Mouse (Mus musculus) intestine, embryonic 14.5 days (tissue): ENCODE data around the gene Lcn10. TPM values are rescaled to one million over a fixed set of nuclear protein-coding genes. Genes with fewer than 3 reads are reported as not detected.

ENCODE experiments used
- ATAC-seq: fragments of 200-750 bp; cut with Nextera tagmentation; replicated peaks from 2 replicates; pipeline ENCODE4 v1.8.0; 2017; ENCODE audit warnings: low read depth, moderate number of reproducible peaks, moderate TSS enrichment, moderate library complexity; ENCODE audit not compliant: low FRiP score, low TSS enrichment
- DNase-seq: peaks from one replicate; pipeline ENCODE4 v3.0.0-alpha.2; 2018; ENCODE audit warnings: low spot score
- H3K27ac ChIP-seq: fragments of 300-500 bp; sonication (generic); 2 replicates; pipeline ENCODE4 v1.5.1; 2014; ENCODE audit warnings: low read depth, mild to moderate bottlenecking, control low read depth
- H3K27me3 ChIP-seq: fragments of 300-500 bp; sonication (generic); replicated peaks from 2 replicates; pipeline ENCODE4 v1.6.1; 2014; ENCODE audit warnings: low read length, control low read depth; ENCODE audit not compliant: control insufficient read depth, insufficient read depth
- H3K36me3 ChIP-seq: fragments of 300-500 bp; sonication (generic); 2 replicates; pipeline ENCODE4 v1.6.1; 2014; ENCODE audit warnings: low read length, control low read depth; ENCODE audit not compliant: control insufficient read depth, insufficient read depth
- H3K4me1 ChIP-seq: fragments of 300-500 bp; sonication (generic); replicated peaks from 2 replicates; pipeline ENCODE4 v1.6.1; 2014; ENCODE audit warnings: low read length, control low read depth, mixed read lengths; ENCODE audit not compliant: control insufficient read depth, insufficient read depth
- H3K4me2 ChIP-seq: fragments of 300-500 bp; sonication (generic); 2 replicates; pipeline ENCODE4 v1.6.1; 2014; ENCODE audit warnings: low read length
- H3K4me3 ChIP-seq: fragments of 300-500 bp; sonication (generic); 2 replicates; pipeline ENCODE4 v1.5.1; 2014; ENCODE audit warnings: low read depth, low read length, control low read depth, mixed read lengths
- H3K9ac ChIP-seq: fragments of 300-500 bp; sonication (generic); 2 replicates; pipeline ENCODE4 v1.6.1; 2014; ENCODE audit warnings: mild to moderate bottlenecking, low read length
- H3K9me3 ChIP-seq: fragments of 300-500 bp; sonication (generic); 2 replicates; pipeline ENCODE4 v1.6.1; 2016; ENCODE audit warnings: low read length, control low read depth; ENCODE audit not compliant: control insufficient read depth
- WGBS: fragments of 180-500 bp; shearing (Covaris S2); extraction: QIAGEN DNeasy Blood & Tissue Kit; methylation state at CpG from one replicate; pipeline ENCODE4 v1.1.7; 2014; 5-methylcytosine and 5-hydroxymethylcytosine counted together
- polyA plus RNA-seq: library from polyadenylated mRNA; unstranded; fragments of >200 nt; fragmentation: Nextera tagmentation; extraction: Ambion mirVana; gene quantifications from 2 replicates; pipeline ENCODE4 v1.2.1, GENCODE M21; 2014

The Lcn10 gene
- not detected in 2 replicates for polyA plus RNA-seq

GRCm38 (mm10) chr2:25682426-25682825, at the start of gene Lcn10:
Lcn10 (plus strand) TSS chr2:25682726.
- Histone ChIP-seq H3K4me2 (no peak within 1 kb of the TSS), H3K27ac (no peak within 1 kb of the TSS), H3K27me3 (no peaks in the 10 kb centered on the region), H3K9me3 (no peaks in the 10 kb centered on the region), H3K9ac (no peak within 1 kb of the TSS), H3K36me3 (no peaks in the 10 kb centered on the region), H3K4me3 (no peak within 1 kb of the TSS), H3K4me1 (no peaks in the 10 kb centered on the region)
- ATAC-seq (no peak), DNase-seq (no peak)
- 65% methylated on average over 2 of the region's 2 CpGs for WGBS

DNA sequence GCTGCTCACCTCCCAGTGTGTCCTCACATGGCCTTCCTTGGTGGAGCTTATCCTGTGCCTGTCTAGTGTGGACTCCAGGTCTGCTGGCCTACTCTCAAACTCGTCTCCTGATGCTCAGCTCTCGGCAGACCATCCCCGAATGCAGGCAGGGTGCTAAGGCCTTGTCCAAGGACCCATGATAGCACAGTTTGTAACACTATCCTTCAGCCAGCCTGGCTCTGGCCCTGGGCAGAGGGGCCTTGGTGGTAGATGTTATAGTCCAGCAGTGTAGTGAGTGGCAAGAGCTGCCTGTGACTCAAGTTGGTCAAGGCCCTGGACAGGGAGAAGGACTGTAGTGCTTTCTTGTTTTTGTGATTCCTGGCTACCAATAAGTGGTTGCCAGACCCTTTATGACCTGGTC, 48.9 kb upstream of the Lcn10 start:
- WGBS, result 85% methylated on average over 3 of the region's 3 CpGs
- DNase-seq, result no peak

GRCm38 (mm10) chr2:25634046-25634445, 48.5 kb upstream of the Lcn10 start:
- Histone ChIP-seq H3K4me2 (no peak overlapping the region), H3K27ac (no peak overlapping the region), H3K9me3 (no peaks in the 10 kb centered on the region), H3K36me3 (no peaks in the 10 kb centered on the region), H3K27me3 (no peaks in the 10 kb centered on the region), H3K9ac (no peak overlapping the region), H3K4me3 (no peak overlapping the region), H3K4me1 (no peaks in the 10 kb centered on the region)
- WGBS, result 50% methylated on average over 1 of the region's 1 CpGs
- ATAC-seq (no peak), DNase-seq (no peak)

More for the DNA sequence above, 48.9 kb upstream of the Lcn10 start:
- no peaks in the 10 kb centered on the region for H3K9me3 ChIP-seq
- no peak overlapping the region for H3K9ac ChIP-seq
- H3K36me3 ChIP-seq, result no peaks in the 10 kb centered on the region
- H3K4me2 ChIP-seq, result no peak overlapping the region
- no peak overlapping the region for H3K4me3 ChIP-seq
- no peak overlapping the region for H3K27ac ChIP-seq
- no peaks in the 10 kb centered on the region for H3K4me1 ChIP-seq
- no peak for ATAC-seq
- no peaks in the 10 kb centered on the region for H3K27me3 ChIP-seq

GRCm38 (mm10) chr2:25639890-25640289, 42.6 kb upstream of the Lcn10 start:
- H3K27me3 ChIP-seq, result no peaks in the 10 kb centered on the region
- H3K4me3 ChIP-seq, result no peak overlapping the region
- no peak overlapping the region for H3K9ac ChIP-seq
- no peak overlapping the region for H3K4me2 ChIP-seq
- H3K9me3 ChIP-seq, result no peaks in the 10 kb centered on the region
- H3K4me1 ChIP-seq, result no peaks in the 10 kb centered on the region
- 17% methylated on average over 6 of the region's 6 CpGs for WGBS
- H3K36me3 ChIP-seq, result no peaks in the 10 kb centered on the region
- no peak overlapping the region for H3K27ac ChIP-seq
- ATAC-seq, result no peak
- peak; percentile 67 for DNase-seq

DNA sequence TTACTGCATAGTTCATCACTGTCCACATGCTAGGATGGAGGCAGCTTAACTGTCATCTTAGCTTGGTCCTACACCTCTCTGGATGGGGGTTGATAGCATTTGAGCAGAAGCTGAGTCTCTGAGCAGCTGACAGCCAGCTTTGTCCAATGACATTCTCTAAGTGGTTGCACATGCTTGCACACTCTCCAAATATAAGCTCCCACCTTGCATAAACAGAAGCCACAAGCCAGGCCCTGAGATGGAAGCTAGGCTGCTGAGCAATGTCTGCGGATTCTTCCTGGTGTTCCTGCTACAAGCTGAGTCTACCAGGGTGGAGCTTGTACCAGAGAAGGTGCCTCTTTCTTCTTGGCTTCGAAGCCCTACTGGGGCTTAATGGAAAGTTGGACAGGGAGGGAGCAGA, 29.6 kb upstream of the Lcn10 start, which contains the start of gene Lcn8:
Gene Lcn8 (plus strand): TSS at position 219 of the 400 bp plus-strand sequence.
- no peaks in the 10 kb centered on the region for H3K27me3 ChIP-seq
- no peak within 1 kb of the TSS for H3K9ac ChIP-seq
- no peaks in the 10 kb centered on the region for H3K9me3 ChIP-seq
- DNase-seq, result no peak
- ATAC-seq, result no peak
- no peak within 1 kb of the TSS for H3K4me2 ChIP-seq
- H3K4me1 ChIP-seq, result no peaks in the 10 kb centered on the region
- no peak within 1 kb of the TSS for H3K27ac ChIP-seq
- H3K4me3 ChIP-seq, result no peak within 1 kb of the TSS
- no peaks in the 10 kb centered on the region for H3K36me3 ChIP-seq
- WGBS, result 75% methylated on average over 2 of the region's 2 CpGs

DNA sequence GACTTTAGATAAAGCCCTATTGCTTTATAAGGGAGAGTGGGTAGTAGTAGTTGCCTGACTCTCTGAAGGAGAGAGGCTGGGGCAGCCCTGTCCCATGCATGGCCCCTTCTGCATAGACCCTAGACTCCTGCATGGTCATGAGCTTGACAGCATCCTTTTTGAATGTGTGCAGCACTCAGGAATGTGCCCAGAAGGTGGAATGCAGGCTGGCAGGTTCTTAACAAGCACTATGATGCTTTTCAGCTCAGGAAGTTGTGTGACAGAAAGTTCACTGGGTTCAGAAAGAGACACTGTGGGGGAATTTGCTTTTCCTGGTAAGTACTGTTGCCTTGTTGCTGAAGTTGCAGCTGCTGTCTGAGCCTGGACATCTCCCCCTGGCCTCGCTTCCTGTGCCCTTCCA, 28.0 kb upstream of the Lcn10 start:
- ATAC-seq (no peak), DNase-seq (no peak)
- Histone ChIP-seq H3K27me3 (no peaks in the 10 kb centered on the region), H3K9me3 (no peaks in the 10 kb centered on the region), H3K27ac (no peak overlapping the region), H3K4me3 (no peak overlapping the region), H3K4me1 (no peaks in the 10 kb centered on the region), H3K9ac (no peak overlapping the region), H3K4me2 (no peak overlapping the region), H3K36me3 (no peaks in the 10 kb centered on the region)
- WGBS, result 47% methylated on average over 1 of the region's 1 CpGs

DNA sequence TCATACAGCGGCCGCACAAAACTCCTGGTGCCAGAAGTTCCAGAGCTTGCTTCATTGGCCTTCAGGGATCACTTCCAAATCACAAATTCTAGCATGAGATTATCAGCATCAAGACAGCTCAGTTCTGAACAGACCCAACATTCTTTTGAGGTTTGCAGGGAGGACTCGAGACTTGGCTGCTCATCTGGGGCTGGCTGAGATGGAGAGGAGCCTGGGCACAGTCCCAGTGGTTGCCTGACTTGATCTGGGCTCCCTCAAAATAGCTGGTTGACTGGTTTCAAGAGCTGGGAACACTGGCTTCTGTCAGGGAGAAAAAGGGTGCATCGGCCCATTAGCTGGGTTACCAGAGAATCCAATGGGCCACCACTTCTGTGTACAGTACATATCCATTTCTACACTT, 25.8 kb upstream of the Lcn10 start:
- no peak for ATAC-seq
- no peak for DNase-seq
- Histone ChIP-seq H3K9ac (no peak overlapping the region), H3K27ac (no peak overlapping the region), H3K36me3 (no peaks in the 10 kb centered on the region), H3K4me1 (no peaks in the 10 kb centered on the region), H3K4me2 (no peak overlapping the region), H3K4me3 (no peak overlapping the region), H3K9me3 (no peaks in the 10 kb centered on the region), H3K27me3 (no peaks in the 10 kb centered on the region)
- 86% methylated on average over 4 of the region's 4 CpGs for WGBS

- 90% methylated on average over 4 of the region's 4 CpGs for WGBS
Observed at GRCm38 (mm10) chr2:25657246-25657645, 25.3 kb upstream of the Lcn10 start.

GRCm38 (mm10) chr2:25657652-25658051, 24.9 kb upstream of the Lcn10 start, which contains the start of gene Lcn5:
Lcn5 (plus strand) TSS chr2:25657952.
- Histone ChIP-seq H3K4me3 (no peak within 1 kb of the TSS), H3K9me3 (no peaks in the 10 kb centered on the region), H3K36me3 (no peaks in the 10 kb centered on the region), H3K4me1 (no peaks in the 10 kb centered on the region), H3K27me3 (no peaks in the 10 kb centered on the region), H3K27ac (no peak within 1 kb of the TSS), H3K4me2 (no peak within 1 kb of the TSS), H3K9ac (no peak within 1 kb of the TSS)
- no peak for ATAC-seq
- DNase-seq, result no peak

More at GRCm38 (mm10) chr2:25657246-25657645, 25.3 kb upstream of the Lcn10 start:
- no peak overlapping the region for H3K4me2 ChIP-seq
- H3K9ac ChIP-seq, result no peak overlapping the region
- no peaks in the 10 kb centered on the region for H3K9me3 ChIP-seq
- H3K27me3 ChIP-seq, result no peaks in the 10 kb centered on the region
- ATAC-seq (no peak), DNase-seq (no peak)
- no peak overlapping the region for H3K4me3 ChIP-seq
- H3K4me1 ChIP-seq, result no peaks in the 10 kb centered on the region
- H3K27ac ChIP-seq, result no peak overlapping the region
- H3K36me3 ChIP-seq, result no peaks in the 10 kb centered on the region
